Mouse (Mus musculus): ENCODE measurements around the gene BC049715.
"Not testable (repeated sequence)": the region's sequence is repeated elsewhere in the genome, so short reads cannot be mapped to it uniquely, and the experiment has no call there.

The BC049715 gene

DNA sequence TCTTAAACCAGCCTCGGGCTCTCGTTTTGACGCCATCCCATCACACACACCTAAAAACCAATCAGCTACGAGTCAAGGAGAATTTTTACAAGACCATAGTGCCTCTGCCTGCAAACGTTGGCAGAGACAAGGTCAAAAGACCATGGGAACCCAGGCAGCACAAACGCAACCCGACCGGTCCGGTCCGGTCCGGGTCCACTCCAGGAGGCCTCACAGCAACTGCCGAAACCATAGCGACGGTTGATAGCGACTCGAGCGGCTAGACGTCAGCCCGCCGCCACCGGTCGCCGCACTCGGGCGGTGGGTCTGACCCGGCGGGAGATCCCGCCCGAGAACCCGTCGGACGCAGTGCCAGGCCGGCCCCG is at the start of gene BC049715:
BC049715 (plus strand) TSS at position 111 of the 365 bp plus-strand sequence.
- DNase-seq: no peak

DNA sequence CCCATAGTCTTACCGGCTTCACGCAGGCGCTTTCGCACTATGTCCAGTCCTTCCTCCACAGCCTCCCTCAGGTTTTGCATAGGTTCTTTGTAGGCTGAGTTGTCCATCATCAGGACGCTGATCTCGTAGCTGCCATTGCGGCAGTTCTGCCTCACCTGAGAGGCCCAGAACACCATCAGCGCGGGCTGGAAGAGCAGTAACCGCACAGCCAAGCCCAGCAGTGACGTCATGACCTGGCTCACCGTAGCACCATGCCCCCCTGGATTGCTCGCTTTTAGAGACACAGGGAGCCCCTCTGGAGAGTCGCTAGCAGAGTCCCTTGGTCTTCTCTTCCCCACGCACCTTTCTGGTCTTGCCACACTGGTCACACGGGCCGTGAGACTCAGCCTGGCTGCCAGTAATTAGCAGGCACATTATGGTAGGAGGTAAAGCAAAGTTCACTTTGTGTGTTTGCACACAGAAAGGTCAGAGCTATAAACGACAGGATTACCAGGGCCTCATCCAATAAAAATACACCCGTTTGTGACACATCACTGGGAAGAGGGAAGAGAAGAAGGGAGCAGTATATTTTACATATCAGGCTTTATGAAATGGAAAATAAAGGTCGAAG is 45.9 kb upstream of the BC049715 start, which contains the start of gene Gucy2c:
Gucy2c (minus strand) TSS at position 389 of the 610 bp plus-strand sequence.
- DNase-seq: no peak

DNA sequence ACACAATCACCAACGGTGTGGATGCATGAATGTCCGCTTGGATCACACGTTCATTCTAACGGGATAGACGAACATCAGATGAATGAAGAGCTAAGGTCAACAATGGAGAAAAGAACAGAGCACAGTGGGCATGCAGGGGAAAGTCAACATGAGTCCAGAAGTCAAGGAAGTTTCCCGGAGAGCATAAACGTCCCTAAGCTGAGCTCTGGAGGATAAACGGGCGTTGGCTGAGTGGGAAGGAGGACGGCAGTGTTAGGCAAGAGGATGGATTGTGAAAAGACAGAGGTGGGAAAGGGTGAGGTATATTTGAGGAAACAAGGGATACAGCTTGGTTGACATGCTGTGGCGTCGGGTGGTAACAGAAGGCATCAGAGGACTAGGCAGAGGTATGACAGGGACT is 45.3 kb upstream of the BC049715 start:
- no peak for DNase-seq

DNA sequence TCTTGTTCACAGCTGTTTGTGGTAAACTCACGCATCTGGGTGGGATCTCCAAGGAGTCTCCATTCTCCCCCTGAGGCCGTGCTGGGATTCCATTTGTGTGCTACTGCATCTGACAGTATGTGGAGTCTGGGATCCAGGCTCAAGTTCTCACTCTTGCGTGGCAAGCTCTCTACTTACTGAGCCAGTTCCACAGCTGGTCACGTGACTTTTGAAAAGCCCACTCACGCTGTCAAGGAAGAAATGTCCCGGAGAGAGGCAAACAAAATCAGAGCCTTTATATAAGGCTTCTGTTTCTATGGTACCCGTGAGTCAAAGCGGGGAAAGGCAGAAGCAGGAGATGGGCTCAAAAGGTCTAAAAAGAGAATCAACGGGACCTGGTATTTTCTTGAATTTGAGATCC is 44.7 kb upstream of the BC049715 start:
- DNase-seq: no peak

DNA sequence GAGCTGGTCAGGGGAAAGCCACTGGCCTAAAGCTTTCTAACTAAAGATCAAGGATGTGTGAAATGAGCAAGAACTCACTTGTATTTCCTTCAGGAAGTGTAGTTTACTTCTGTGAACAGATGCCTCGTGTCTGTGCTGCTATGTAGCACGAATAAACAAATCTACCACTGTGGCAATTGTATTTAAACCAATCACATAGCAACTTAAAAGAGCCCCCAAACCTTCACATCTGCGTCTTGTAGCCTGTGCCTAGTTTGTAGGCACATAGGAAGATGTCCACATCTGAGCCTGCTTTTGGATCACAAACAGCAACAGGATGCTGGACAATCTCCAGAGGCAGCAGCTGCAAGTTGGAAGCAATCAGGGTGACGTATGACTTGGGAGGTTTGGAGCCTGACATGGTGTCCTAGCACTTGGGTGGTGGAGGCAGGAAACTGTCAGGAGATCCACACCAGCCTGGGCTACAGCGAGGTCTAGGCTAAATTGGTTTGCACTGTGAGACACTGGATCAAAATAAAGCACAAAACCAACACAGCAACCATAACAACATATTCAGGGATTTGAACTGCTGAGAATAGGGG is 37.9 kb upstream of the BC049715 start:
- DNase-seq: no peak

DNA sequence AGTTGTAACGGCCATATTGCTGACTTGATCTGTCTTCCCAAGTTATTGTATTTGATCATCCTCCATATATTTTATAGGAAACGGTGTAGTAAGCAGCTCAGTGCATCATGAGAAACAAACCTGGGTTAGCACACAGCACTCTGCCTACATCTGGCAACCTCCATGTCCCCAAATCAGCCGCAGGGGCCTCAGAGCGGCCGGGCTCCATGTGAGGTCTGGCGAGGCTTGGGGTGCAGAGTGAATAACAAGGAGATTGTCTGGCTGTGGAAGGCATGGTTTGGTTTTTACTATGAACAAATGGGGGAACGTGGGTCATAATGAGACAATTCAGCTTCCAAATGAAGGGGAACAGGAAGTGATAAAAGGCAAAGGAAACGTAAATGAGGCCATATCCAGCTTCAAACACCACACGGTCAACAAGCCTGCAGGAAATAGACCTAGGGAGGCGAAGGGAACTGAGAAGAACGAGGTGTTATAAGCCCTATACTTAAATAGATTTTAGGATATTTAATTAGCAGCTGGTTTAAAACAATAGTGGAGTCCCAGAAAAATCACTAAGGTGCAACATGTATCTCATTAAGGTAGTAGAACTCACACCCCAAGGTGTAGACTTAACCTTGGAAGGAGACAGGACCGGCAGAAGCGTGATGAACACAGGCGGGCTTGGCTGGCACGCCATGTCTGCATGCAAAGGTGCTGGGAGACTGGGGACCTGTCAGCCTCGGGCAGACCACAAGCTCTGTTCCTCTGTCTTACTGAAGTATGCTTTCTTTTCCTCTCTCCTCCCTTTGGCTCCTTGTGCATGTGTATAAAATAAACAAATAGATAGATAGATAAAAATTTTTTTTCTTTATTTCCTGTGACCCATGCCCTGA is 34.3 kb upstream of the BC049715 start:
- DNase-seq: no peak

DNA sequence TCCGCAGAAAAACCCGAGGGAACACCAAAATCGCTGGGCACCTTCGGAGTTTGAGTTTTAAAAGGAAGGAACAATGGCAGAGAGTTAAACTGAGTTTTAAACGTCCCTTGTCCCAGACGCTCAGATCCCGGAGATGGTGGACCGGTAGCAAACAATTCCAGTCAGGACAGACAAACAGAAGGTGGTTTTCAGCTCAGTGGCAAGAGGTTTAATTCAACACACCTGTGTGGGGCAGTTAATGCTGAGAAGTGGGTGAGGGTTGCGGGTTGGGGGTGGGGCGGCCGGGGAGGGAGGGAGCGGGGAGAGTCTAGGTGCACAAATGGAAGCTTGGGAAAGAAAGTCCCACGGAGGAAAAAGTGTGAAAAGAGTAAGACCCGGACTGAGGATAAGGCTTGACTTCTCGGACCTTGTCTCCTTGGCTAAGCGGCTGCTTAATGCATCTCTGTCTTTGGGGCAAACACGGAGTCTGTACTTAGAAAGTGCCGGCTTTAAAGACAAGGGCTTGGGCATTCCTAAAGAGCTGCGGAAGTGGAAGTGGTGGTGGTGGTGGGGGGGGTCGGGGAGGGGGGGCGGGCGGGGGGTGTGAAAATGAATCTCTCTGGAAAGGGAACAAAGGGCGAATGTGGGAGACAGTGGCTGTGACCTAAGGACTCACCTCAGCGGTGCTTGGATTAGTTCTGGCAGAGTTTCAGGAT is 33.4 kb upstream of the BC049715 start:
- DNase-seq: no peak

DNA sequence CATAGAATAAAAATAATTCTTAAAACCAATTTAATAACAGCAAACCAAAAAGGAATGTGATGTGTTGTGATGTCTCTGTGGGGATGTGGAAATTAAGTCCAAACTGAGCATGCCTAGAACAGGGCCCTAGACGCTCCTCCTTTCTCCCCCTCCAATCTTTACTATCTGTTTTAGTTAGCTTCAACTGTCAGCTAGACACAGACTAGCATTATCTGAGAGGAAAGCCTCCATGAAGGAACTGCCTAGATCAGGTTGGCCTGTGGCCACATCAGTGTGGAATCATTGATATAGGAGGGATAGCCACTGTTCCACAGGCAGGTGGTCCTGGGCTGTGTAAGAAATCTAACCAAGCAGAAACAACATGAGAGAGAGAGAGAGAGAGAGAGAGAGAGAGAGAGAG is 32.3 kb upstream of the BC049715 start:
- DNase-seq: no peak

DNA sequence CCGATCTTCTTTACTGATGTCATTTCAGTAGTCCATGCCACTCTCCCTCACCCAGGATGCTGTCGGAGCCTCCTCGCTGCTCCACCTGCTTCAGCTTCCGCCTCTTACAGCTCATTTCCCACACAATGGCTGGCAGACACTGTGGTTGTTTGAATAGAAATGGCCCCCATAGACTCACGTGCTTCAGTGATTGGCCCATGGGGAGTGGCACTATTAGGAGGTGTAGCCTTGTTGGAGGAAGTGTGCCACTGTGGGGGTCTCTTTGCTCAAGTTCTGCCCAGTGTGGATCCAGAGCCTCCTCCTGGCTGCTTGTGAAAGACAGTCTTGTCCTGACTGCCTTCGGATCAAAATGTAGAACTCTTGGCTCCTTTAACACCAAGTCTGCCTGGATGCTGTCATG is 31.6 kb upstream of the BC049715 start:
- no peak for DNase-seq

DNA sequence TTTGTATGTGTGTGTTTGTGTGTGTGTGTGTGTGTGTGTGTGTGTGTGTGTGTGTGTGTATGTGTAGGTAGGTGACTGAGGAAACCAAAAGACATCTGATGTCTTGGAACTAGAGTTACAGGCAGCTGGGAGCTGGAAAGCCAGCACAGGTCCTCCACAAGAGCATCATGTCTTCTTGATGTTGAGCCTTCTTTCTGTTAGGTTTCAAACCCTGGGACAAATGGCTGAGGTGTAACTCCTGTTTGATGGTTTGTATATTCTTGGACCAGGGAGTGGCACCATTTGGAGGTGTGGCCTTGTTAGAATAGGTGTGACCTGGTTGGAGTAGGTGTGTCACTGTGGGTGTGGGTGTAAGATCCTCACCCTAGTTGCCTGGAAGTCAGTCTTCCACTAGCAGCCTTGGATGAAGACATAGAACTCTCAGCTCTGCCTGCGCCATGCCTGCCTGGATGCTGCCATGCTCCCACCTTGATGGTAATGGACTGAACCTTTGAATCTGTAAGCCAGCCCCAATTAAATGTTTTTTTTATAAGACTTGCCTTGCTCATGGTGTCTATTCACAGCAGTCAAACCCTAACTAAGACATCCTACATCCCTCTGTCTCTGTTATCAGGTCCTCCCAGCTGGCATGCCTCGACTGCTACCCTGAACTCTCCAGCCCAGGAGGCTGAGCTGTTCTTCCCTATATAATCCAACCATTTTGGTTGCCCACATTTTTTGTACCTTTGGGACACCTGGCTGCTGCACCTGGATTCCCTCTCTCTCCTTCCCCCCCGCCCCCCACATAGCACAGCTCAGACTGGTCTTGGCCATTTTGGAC is 29.3 kb upstream of the BC049715 start:
- not testable (repeated sequence) for DNase-seq

DNA sequence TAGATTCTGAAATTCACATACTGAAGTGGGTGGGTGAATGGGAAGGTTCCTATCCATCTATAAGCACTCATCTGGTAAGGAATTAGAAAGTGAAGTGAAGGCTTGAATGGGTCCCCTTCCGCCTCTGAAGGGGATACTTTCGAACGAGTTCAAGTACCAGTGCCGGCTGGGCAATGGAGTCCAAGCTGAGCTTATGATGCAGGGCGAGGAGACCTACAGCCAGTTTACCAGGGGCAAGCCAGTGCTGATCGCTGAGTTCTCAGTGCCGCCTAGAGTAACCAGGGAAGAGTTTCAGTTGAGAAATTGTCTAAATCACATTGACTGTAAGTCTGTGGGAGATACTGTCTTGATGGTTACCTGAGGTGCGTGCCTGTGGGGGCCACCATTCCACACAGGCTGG is 26.7 kb upstream of the BC049715 start:
- no peak for DNase-seq

DNA sequence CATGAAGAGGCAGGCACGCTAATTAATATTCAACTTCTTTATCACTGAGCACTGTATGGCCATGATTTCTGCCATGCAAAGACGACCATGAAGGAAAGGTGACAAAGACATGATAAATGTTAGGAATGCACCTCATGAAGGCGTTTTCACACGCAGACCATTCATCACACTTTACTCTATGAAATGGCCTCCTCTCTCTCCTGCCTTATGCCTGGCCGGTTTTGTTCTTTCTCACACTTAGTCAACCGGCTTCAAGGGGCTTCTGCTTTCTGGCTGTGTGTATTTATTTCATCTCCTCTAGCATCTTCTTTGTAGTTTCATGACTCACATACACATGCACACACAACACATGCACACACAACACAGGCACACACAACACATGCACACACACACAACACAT is 26.2 kb upstream of the BC049715 start:
- DNase-seq: no peak

DNA sequence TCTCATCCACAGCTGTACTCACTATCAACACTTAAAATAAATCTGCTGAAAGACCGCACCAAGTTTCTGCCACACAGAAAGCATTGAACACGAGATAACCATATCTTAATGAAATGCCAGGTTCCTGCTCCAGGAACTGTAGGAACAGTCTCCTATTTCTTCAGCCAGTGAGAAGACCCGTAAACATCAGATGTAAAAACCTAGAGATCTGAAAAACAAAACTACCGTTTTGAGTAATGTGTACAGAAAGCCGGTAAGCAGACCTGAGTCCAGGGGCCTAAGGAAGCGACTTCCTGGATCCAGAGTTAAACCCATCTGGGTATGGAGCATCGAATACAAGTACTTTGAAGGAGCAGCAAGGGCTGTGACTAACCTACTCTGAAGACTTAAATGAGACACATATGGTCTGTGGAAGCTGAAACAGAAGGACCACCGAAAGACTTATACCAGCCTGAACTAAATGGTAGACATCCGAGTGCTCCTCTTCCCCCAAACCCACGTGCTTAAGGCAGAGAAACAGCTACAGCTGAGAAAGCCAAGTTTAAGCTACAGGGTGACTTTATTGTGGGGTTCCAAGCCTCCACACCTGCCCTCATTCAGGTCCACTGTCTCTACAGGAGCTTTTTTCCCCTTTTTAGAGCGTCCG is 24.2 kb upstream of the BC049715 start:
- DNase-seq: no peak

DNA sequence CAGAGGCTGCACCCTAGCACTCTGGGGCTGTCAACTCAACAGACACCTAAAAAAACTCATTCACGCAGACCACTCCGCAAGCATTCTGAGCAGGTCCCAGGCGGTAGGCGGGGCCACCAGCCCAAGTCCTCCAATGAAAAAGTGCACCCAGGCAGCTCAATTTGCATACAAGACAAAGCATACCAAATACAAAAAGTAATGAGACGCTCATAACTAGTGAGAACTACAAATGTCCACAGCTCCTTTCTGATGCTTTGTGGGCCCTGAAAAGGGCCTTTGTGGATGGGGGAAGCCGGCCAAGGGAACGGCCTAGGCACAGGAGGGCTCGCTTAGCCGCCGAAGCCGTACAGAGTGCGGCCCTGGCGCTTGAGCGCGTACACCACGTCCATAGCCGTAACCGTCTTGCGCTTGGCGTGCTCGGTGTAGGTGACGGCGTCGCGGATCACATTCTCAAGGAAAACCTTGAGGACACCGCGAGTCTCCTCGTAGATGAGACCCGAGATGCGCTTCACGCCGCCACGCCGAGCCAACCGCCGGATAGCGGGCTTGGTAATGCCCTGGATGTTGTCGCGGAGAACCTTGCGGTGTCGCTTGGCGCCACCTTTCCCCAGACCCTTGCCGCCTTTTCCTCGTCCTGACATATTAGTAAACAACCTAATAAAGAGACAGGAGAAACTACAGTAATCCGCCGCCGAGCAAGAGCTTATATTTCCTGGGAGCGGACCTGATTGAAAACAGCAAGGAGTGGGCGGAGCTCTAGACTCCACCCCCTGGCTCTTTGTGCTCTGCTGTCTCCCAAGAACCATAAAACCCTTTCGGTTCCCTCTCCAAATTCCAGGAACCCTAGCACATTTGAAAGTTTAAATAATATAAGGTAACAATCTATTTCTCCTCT is 23.4 kb upstream of the BC049715 start, which contains the start of gene Hist4h4:
Hist4h4 (minus strand) TSS at position 677 of the 895 bp plus-strand sequence.
- peak; percentile 98 for DNase-seq

DNA sequence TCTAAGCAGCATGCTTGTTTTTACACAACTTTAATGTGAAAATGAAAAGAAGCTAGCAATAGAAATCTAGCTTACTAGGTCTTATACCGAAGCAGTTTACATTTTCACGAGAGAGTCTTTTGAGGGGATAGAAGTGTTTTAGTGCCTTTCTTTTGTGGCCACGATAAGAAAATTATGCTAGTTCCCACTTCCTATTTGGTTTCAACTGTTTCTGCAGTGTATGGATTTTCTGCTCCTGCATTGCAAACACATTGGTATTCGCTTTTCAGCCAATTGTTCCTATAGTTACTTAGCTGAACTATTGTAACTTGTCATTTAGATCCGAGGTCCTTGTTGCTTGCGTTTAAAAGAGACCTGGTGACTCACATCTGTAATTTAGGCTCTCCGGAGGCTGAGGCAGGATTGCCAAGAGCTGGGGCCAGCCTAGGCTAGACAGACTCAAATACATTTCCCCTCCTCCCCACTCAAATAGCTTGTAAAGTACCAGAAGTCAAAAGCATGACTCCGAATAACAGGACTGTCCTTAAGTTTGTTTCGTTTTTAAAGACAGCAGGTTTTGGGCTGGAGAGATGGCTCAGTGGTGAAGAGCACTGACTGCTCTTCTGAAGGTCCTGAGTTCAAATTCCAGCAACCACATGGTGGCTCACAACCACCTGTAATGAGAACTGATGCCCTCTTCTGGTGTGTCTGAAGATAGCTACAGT is 22.6 kb upstream of the BC049715 start:
- DNase-seq: peak; percentile 33

DNA sequence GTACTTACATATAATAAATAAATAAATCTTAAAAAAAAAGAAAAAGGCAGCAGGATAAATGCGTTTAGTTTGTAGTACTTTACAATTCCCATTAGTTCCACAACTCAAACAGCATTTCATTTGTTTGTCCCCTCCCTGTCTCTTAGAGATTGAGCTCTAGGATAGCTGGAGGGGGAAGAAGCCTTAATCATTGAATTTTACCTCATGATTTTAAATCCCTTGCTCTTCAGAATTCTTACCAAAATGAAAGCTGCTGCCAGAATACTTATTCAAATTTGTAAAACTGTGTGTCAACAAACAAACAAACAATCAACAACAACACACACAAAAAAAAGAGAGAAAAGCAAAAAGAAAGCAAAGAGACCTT is 22.0 kb upstream of the BC049715 start:
- no peak for DNase-seq

DNA sequence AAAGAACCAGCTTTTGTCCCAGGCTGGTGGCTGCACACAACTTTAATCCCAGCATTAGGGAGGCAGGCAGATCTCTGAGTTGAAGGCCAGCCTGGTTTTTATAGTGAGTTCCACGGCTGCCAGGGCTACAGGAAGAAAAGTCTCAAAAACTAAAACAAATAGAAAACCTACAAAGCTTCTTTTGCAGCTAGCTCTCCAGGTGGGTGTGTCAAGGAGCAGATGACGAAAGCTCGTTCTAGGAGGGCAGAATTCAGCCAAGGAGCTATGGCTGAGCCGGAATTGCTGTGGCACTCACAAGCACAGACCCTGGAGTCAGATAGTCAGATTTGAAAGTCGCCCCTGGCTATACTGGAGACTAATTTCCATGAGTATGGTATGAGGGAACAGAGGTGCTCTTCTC is 20.6 kb upstream of the BC049715 start:
- no peak for DNase-seq

DNA sequence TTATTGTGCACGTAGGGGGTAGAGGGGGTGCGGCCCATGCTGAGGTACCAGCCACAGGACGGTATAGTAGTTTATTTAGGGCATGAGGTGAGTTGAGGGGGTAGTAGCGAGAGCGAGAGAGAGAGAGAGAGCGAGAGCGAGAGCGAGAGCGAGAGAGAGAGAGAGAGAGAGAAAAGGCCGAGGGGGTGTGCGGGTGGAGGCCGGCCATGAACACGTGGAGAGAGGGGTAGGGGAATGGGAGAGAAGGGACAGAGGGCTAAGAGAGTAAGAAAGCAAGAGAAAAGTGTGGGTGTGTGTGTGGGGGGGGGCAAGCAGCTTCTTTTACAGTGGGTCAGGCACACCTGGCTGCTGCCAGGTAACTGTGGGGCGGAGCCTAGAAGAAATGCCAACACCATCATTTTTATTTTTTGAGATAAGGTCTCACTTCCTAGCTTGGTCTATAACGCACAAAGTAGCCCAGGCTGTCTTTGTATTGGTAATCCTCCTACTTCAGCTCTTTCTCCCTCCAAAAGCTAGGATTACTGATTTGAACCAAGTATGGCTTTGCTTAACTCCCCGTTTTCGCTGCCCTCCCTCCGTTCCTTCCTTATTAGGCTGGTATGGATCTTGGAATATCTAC is 19.9 kb upstream of the BC049715 start:
- DNase-seq: no peak

DNA sequence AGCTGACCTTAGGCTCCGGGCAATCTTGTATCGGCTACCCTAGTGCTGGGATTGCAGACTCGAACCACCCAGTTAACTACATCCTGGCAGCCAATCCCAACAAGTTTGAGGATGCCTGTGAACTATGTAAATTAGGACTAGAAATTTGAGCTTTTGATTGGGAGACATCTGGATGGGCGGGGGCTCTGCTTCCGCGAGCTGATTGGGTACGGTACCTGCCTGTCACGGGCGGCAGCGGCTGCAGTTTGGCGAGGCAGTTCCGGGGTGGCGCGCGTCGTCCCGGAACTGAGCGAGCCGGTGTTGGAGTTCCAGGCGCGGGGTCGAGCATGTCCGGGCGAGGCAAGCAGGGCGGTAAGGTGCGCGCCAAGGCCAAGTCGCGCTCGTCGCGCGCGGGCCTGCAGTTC is 19.4 kb upstream of the BC049715 start, which contains the start of gene H2afj:
H2afj (plus strand) TSS at position 231 of the 404 bp plus-strand sequence.
- DNase-seq: peak; percentile 99

DNA sequence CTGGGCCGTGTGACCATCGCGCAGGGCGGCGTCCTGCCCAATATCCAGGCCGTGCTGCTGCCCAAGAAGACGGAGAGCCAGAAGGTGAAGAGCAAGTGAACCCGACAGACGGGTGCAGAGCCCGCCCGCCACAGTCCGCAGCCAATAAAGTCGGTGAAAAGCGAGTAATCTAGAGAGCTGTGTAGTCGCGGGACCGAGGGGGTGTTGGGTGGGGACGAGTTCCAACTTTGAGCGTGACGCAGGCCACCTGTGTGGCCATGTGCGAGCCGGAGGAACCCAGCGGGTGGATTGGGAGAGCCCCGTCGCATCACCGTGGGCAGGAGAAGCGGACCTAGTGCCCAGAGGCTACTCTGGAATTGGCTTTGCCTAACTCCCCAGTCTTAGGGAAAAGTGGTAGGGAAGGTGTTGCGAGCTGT is 18.8 kb upstream of the BC049715 start:
- DNase-seq: peak; percentile 48
